Mouse (Mus musculus) forebrain, postnatal 0 days (tissue): ENCODE measurements around the gene Rps15. TPM values are rescaled to one million over a fixed set of nuclear protein-coding genes. Genes with fewer than 3 reads are reported as not detected.

Source experiments
- ATAC-seq: fragments of 200-750 bp; cut with Nextera tagmentation; 2 replicates; pipeline ENCODE4 v1.8.0; 2017; ENCODE audit warnings: mild to moderate bottlenecking, moderate library complexity
- DNase-seq: peaks from one replicate; pipeline ENCODE4 v3.0.0-alpha.2; 2015
- H3K27ac ChIP-seq: fragments of 300-500 bp; sonication (generic); 2 replicates; pipeline ENCODE4 v1.5.1; 2014; ENCODE audit warnings: low read depth, mild to moderate bottlenecking, antibody characterized with exemption, low read length, moderate library complexity, mixed read lengths
- H3K27me3 ChIP-seq: fragments of 300-500 bp; sonication (generic); 2 replicates; pipeline ENCODE4 v1.6.1; 2014; ENCODE audit warnings: mild to moderate bottlenecking, low read length, mixed read lengths; ENCODE audit not compliant: insufficient read depth
- H3K36me3 ChIP-seq: fragments of 300-500 bp; sonication (generic); 2 replicates; pipeline ENCODE4 v1.6.1; 2014; ENCODE audit warnings: mild to moderate bottlenecking, moderate library complexity; ENCODE audit not compliant: insufficient read depth
- H3K4me1 ChIP-seq: fragments of 300-500 bp; sonication (generic); 2 replicates; pipeline ENCODE4 v1.6.1; 2014; ENCODE audit warnings: antibody characterized with exemption; ENCODE audit not compliant: insufficient read depth
- H3K4me2 ChIP-seq: fragments of 300-500 bp; sonication (generic); 2 replicates; pipeline ENCODE4 v1.6.1; 2014; ENCODE audit warnings: low read depth, mild to moderate bottlenecking, moderate library complexity
- H3K4me3 ChIP-seq: fragments of 300-500 bp; sonication (generic); 2 replicates; pipeline ENCODE4 v1.5.1; 2014; ENCODE audit warnings: low read depth, low read length, mixed read lengths
- H3K9ac ChIP-seq: fragments of 300-500 bp; sonication (generic); 2 replicates; pipeline ENCODE4 v1.6.1; 2014; ENCODE audit warnings: mild to moderate bottlenecking
- H3K9me3 ChIP-seq: fragments of 300-500 bp; sonication (generic); 2 replicates; pipeline ENCODE4 v1.6.1; 2016; ENCODE audit warnings: low read length
- CTCF ChIP-seq: sonication (generic); IDR thresholded peaks from 2 replicates; pipeline ENCODE4 v1.5.1; 2016; ENCODE audit warnings: antibody characterized with exemption, control low read depth, low read depth
- WGBS: fragments of 180-500 bp; shearing (Covaris S2); extraction: QIAGEN DNeasy Blood & Tissue Kit; methylation state at CpG from one replicate; pipeline ENCODE4 v1.1.7; 2014; 5-methylcytosine and 5-hydroxymethylcytosine counted together
- polyA plus RNA-seq: library from polyadenylated mRNA; unstranded; fragments of >200 nt; fragmentation: Nextera tagmentation; extraction: Ambion mirVana; gene quantifications from 2 replicates; pipeline ENCODE4 v1.2.1, GENCODE M21; 2015
- total RNA-seq: library from RNA; depleted of rRNA; stranded (reverse); fragments of >200 nt; gene quantifications from 2 replicates; pipeline ENCODE4 v1.2.3, GENCODE M21; 2014

Rps15 gene
- total and polyA plus RNA-seq, 2 experiments from 2014 or later, result 681 to 1,181 TPM

DNA sequence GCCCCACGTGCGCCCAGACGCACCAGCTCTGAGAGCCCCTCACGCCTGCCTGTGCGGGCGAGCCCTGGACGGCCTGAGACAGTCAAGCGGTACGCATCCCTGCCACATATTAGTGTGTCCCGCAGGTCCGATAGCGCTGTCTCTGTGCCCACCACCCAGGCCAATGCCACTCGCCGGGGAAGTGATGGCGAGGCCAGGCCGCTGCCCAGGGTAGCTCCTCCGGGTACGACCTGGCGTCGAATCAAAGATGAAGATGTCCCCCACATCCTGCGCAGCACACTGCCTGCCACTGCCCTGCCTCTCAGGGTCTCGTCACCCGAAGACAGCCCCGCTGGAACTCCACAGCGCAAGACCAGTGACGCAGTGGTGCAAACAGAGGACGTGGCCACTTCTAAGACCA is 23.1 kb downstream of the Rps15 start:
- DNase-seq, result no peak
- TF ChIP-seq CTCF, result no peak
- no peak overlapping the region for H3K9ac ChIP-seq
- peaks cover 3% of the 10 kb centered on the region; the same call in 1 of the 2 replicates for H3K4me1 ChIP-seq
- no peak overlapping the region for H3K4me3 ChIP-seq
- 60% methylated on average over 27 of the region's 27 CpGs for whole genome bisulfite sequencing
- no peaks in the 10 kb centered on the region for H3K9me3 ChIP-seq
- no peaks in the 10 kb centered on the region for H3K27me3 ChIP-seq
- H3K27ac ChIP-seq, result 0 out of 2 replicates have a peak overlapping the region, but pooled peaks have one; percentile 9
- peaks cover 82% of the 10 kb centered on the region for H3K36me3 ChIP-seq
- no peak for ATAC-seq
- no peak overlapping the region for H3K4me2 ChIP-seq

DNA sequence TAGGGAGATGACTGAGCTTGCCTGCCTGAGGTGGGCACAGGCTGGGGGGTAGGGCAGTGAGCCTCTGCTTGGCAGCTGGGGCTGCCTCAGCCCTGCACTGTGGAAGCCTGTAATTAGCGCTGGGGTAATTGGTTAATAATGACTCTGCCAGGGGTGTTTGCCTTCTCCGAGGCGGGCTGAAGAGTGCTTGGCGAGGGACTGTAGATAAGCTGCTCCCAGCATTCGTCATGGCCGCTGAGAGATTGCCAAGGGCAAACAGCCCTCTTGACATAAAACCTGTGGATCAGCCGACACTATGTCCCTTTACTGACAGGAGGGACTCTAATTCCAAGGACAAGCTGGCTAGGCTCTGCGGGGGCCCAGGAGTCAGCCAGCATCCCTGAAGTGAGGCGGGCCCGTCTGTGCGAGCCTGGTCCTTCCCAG is 24.1 kb downstream of the Rps15 start:
- Histone ChIP-seq H3K4me3 (no peak overlapping the region), H3K36me3 (peaks cover 72% of the 10 kb centered on the region), H3K9ac (no peak overlapping the region), H3K27me3 (no peaks in the 10 kb centered on the region), H3K4me2 (no peak overlapping the region), H3K9me3 (no peaks in the 10 kb centered on the region), H3K27ac (peak overlapping the region; percentile 21; the same call in 1 of the 2 replicates), H3K4me1 (peaks cover 3% of the 10 kb centered on the region; the same call in 1 of the 2 replicates)
- WGBS, result 25% methylated on average over 11 of the region's 11 CpGs
- peak; percentile 48 for ATAC-seq
- no peak for TF ChIP-seq CTCF
- no peak for DNase-seq

DNA sequence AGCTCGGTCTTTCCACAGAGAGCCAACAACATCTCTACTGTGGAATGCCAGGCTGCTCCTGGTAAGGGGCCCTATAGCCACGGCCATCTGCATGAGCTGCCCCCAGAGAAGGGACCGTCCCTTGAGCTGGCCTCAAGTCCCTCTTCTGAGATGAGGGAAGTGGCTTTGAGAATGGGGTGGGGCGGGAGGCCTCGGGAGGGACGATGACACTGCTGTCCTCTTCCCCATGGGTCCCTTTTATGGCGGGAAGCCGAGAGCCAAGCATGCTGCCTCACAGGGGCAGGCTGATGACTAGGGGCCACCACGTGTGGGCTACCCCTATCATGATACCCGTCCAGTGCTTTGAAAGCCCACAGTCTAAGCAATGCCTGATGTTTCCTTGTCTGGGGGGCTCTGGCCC is 24.8 kb downstream of the Rps15 start:
- DNase-seq, result no peak
- H3K27ac ChIP-seq, result 0 out of 2 replicates have a peak overlapping the region, but pooled peaks have one; percentile 21
- H3K9ac ChIP-seq, result no peak overlapping the region
- peaks cover 3% of the 10 kb centered on the region; the same call in 1 of the 2 replicates for H3K4me1 ChIP-seq
- H3K27me3 ChIP-seq, result no peaks in the 10 kb centered on the region
- TF ChIP-seq CTCF, result no peak
- no peaks in the 10 kb centered on the region for H3K9me3 ChIP-seq
- no peak overlapping the region for H3K4me3 ChIP-seq
- 69% methylated on average over 10 of the region's 10 CpGs for WGBS
- ATAC-seq, result no peak
- H3K4me2 ChIP-seq, result no peak overlapping the region
- H3K36me3 ChIP-seq, result peaks cover 65% of the 10 kb centered on the region

DNA sequence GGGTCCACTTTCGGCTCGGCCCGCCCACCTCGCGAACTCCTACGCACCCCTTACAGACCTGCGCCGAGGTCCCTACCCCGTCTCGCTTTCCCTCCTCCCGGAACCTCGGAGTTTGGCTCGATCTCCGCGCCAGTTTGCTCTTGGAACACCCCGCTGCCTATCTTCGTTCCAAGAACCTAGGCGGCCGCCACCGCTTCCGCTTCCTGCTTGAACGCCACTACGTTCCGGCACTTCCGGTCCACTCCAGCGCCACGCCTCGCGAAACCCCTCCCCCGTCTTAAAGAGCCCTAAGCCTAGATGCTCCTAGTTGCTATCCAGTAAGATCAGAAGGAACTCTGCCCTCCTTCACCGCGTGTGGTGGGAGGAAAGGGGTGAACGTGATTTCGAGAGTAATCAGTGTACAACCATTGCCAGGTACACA is 28.1 kb downstream of the Rps15 start, which contains the start of gene 2310011J03Rik:
Gene 2310011J03Rik (minus strand): TSS at position 198 of the 421 bp plus-strand sequence.
- Histone ChIP-seq H3K27ac (peak within 1 kb of the TSS; percentile 72), H3K4me1 (peaks cover 3% of the 10 kb centered on the region; the same call in 1 of the 2 replicates), H3K4me2 (peak within 1 kb of the TSS; percentile 89), H3K36me3 (peaks cover 32% of the 10 kb centered on the region), H3K9ac (peak within 1 kb of the TSS; percentile 57), H3K27me3 (no peaks in the 10 kb centered on the region), H3K4me3 (peak within 1 kb of the TSS; percentile 62), H3K9me3 (no peaks in the 10 kb centered on the region)
- TF ChIP-seq CTCF, result no peak
- DNase-seq, result peak; percentile 93
- ATAC-seq, result peak; percentile 79
- under 1% methylated on average over 34 of the region's 34 CpGs for WGBS

DNA sequence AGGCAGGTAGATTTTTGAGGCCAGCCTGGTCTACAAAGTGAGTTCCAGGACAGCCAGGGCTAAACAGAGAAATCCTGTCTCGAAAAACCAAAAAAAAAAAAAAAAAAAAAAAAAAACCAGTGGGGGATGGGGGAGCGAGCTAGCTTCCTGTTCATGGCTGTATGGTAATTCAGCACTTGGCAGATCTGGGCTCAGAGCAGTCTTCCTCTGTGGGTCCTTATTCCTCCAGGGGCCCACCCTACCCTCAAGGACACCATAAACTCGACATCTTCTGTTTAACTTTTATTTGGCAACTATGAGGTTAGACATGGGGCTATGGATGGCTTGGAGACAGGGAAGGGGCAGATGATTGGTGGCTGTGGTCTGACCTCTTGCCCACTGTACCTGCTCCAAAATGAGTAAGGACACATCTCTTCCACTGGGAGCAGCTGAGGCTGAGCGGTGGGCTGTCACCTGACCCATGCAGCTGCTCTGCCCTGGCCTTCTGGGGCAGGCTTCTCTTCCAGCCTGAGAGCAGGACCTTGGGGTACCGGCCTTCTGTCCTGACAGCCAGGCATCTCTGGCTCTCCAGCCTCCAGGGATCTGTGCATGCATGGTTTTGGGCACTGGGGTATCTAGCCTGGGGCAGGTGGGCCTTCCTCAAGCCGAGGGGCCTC is 28.9 kb downstream of the Rps15 start:
- no peaks in the 10 kb centered on the region for H3K9me3 ChIP-seq
- no peak overlapping the region for H3K27ac ChIP-seq
- peaks cover 3% of the 10 kb centered on the region; the same call in 1 of the 2 replicates for H3K4me1 ChIP-seq
- H3K36me3 ChIP-seq, result peaks cover 24% of the 10 kb centered on the region
- no peaks in the 10 kb centered on the region for H3K27me3 ChIP-seq
- H3K4me2 ChIP-seq, result no peak overlapping the region
- no peak for TF ChIP-seq CTCF
- 79% methylated on average over 6 of the region's 6 CpGs for WGBS
- no peak overlapping the region for H3K4me3 ChIP-seq
- H3K9ac ChIP-seq, result no peak overlapping the region
- DNase-seq (no peak), ATAC-seq (no peak)

DNA sequence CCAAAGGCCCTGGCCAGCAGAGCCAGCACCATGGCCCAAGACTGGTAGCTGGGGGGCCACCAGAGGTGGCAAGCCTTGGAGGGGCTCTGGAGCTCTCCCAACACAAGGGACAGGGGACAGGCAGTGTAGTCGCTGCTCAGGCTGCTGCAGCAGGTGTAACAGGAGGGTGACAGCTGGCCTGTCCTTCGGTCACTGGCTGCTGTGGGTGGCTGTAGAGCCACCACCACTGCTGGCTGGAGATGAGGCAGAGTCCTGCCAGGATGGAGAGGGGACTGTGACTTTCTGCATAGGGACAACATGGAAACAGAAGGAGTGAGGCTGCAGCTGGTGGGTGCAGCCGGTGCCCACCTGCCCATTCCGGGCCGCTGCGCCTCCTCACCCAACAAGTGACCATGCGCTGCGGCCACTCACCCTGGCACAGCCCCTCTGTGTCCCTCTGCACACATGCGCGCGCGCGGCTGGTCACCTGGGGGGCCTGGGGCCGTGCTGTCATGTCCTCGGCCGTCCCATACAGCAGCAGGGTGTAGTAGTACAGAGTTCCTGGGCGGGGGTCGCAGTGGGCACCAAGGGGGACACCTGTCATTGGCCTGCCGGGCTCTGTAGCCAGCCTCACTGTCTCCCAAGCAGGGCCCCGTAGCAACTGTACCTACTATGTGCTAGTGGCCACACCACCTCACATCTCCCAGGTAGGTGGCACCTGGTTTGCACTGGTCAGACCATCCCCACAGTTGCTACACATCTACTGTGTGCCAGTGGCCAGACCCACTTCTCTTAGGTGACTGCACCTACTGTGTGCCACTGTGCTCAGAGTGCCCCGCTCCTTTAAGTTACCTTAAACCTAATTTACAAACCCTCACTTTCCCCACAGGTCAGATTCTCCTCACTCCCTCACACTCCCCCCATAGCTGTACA is 29.7 kb downstream of the Rps15 start:
- peak overlapping the region; percentile 96; the same call in 1 of the 2 replicates for H3K4me2 ChIP-seq
- peaks cover 16% of the 10 kb centered on the region for H3K36me3 ChIP-seq
- no peaks in the 10 kb centered on the region for H3K9me3 ChIP-seq
- no peak for TF ChIP-seq CTCF
- peaks cover 3% of the 10 kb centered on the region; the same call in 1 of the 2 replicates for H3K4me1 ChIP-seq
- DNase-seq (no peak), ATAC-seq (no peak)
- H3K27ac ChIP-seq, result no peak overlapping the region
- no peak overlapping the region for H3K9ac ChIP-seq
- H3K4me3 ChIP-seq, result no peak overlapping the region
- 93% methylated on average over 21 of the region's 21 CpGs for WGBS
- H3K27me3 ChIP-seq, result no peaks in the 10 kb centered on the region
